Mouse (Mus musculus): ENCODE data around the gene Kcnh1.

The Kcnh1 gene

DNA sequence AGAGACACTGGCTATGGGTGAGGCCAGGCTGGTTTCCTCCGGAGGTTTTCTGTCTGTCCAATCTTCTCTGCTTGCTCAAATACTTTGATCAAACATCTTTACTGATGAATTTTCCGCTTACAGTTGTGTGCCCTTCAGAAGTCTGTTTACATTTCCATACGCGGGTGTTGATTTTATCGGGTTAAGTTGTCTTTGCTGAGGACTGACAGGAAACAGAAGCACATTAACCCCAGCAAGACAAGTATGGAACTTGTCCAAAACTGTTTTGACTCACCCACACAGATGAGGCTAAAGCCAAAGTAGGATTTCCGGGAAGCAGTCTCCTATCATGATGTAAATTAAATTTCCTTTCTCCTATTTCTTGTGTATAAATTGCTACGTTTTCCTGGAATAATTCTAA is 286.1 kb downstream of the Kcnh1 start:
- no peak for DNase-seq

DNA sequence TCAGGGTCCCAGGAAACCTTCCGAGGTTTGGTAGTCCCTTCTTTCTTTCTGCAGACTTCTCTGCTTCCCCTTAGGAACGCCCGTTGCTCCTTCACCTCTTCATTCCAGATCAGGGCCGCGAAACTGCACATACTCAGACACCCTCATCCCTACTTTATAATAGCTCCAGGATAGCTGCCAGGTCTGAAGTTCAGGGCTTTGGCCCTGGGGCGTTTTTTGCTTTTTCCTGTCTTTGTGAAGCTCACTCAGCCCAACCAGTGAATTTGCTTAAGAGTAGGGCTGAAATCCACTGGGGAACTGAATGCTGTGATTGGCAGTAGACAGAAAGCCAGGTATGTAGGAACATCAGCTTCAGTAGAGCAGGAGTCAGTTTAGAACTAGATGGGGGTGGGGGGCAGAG is 287.0 kb downstream of the Kcnh1 start:
- DNase-seq, result peak in 1 of 2 experiments; percentile 10

DNA sequence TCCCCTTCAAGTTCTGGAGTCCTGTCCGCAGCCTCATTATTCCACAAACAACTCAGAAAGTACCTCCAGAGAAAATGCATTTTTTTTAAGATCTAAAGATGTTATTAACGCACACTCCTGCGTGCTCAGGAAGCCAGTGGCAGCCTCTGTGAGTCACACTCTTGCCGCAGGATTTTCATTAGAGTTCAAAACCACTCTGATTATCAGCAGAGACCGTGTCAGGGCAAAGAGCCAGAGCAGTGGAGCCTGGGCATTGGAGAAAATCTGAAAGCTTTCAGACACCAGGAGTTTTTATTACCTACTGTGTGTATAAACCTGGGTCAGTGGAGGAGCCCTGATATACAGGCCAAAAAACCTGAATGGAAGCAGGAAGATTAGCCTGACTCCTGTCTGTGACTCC is 287.6 kb downstream of the Kcnh1 start:
- no peak for DNase-seq

DNA sequence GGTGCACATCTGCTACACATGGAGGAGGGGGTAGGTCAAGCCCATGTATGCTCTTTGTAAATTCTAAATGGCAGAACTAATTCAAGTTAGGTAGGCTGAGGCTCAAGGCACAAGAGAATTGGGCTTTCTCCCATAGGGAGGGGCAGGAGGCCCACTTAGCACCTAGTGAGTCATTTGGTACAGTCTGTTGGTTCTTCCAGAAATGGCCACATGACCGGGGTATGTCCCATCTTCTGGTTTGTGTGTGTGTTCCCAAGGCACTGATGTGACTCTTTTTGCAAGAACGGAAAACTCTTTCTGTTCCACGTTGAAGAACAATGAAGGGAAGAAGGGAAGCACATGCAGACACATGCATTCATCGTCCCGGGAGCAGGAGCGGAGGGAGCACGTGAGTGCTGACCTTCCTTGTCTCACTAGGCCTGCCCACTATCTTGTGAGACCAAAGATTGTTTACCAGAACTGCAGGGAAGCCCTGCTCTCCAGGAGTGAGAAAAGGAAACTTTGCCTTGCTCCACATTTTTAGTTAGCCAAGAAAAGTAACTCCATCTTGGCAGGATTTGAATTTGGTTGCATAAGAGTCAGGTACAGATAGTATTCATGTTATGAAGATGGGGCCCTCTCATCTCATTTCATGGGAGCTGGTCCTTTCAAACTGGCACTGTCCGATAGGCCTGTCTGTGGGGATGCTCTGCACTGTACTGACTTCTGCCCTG is 289.7 kb downstream of the Kcnh1 start:
- no peak for DNase-seq

DNA sequence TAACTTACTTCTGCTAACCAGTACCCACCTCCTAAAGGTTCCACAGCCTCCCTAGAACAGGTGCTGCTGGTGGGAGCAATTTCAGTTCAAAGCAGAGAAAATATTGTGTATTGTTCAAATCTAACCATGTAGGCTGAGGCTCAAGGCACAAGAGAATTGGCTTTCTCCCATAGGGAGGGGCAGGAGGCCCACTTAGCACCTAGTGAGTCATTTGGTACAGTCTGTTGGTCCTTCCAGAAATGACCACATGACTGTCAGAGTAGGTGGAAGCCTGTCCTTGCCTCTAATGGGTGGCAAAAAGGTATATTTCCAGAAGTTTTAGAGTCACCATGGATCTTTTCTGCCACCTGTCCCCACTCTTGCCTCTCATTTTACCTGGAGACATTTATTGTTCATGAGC is 290.9 kb downstream of the Kcnh1 start:
- DNase-seq, result no peak

DNA sequence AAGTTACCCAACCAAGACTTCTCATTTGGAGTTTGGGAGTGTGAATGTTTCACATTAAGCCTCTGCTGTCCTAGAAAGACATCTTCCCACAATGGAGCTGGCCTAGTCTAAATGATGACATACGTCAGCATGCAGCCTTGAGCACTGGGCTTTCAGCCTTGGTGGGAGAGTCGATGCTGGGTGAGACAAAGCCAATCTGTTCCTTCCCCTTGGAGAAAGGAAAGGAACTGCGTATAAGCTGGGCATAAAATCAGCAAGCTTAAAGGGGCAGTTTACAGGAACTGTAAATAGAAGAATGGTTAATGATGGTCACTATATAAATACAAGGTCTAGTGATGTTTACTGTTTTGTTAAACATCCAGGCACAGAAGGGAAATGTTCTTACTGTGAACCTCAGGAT is 294.5 kb downstream of the Kcnh1 start:
- no peak for DNase-seq

DNA sequence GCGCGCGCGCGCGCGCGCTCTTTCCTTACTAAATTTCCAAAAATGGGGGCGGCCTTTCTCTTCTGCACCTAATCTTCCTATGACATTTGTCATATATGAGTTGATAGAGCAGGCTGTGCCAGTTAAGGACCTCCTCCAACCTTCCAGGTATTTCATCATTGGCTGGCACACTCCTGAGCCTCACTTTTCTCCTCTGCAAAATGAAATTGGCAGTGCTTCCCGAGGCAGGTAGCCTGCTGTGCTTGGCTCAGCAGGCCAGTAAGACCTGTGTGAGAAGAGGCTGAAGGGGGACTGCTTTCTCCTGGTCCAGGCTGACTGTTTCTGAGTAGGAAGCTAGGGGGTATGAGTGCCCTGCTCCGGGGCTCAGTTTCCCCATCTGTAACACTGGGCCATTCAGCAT is 297.0 kb downstream of the Kcnh1 start:
- DNase-seq, result no peak

DNA sequence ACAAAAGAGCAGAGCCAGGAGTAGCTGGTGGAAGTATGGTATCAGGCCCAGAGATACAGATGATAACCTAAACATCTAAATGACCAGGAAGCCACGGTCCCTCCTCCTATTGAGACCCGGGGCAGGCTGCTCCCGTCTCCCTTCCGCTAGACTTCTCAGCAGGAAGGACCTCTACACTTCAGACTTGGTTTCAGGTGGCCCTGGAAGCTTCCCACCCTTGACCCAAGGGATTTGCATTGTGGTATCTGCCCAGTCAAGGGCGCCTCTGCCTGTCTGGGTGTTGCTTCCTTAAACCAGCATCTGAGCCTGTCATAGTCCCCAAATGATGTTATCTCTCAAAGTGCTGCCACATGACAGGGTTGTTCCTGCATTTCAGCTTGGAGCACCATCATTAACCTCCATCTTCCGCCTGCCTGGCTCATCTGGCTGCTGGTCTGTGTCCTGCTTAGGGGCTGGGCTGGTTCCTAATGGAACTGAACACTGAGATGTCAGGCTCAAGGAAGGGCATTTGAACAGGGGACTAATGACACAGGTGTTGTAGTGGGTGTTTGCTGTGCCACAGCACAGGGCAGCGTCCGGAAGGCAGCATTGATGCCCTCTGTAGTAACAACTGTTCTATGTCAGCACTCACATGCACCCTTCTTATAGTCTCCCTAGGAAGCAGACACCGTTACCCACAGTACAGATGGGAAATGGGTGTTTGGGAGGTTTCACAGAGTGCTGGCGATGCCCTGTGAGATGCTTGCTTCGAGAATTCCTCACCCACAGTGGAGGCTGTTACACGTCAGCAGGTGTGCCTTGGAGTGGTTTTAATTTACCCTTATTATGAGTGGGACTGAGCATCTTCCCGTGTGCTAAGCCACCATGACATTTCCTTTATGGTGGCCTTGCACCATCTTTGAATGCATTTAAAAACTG is 299.6 kb downstream of the Kcnh1 start:
- DNase-seq, result no peak

DNA sequence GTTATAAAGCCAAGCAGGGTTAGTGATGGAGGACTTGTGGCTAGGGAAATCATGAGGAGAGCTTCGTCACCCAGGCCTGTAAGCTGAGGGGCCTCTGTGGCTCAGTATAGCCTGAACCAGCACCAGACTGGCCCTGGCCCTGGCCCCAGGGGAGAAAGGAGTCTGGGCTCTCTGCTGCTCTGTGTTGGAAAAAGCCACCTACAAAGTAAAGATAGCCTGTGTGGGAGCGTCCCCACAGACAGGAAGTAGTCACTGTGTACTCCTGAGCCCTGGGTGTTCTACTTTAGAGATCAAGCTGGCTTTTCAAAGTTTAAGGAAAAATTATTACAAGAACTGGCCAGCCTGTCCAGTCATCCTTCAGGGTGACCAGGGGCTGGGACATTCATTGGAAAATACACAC is 306.9 kb downstream of the Kcnh1 start:
- no peak for DNase-seq

DNA sequence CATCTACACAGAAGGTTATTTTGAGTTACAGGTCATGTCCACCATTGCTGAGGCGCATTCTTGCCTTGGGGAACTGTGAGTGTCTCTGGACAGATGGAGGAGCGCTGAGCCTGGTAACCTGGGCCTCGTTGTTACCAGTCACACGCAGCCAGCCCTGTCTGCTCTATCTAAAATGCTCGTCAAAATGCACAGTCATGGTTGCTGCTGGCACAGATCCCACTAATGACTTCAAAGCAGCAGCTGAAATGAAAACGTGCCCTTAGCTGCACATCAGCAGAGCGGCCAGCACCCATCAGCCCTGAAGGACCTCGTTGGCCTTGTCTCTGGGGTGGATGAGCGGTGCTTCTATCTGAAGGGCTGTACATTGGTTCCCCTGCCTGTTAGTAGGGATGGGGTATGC is 311.4 kb downstream of the Kcnh1 start:
- DNase-seq, result peak in 1 of 2 experiments; percentile 18

DNA sequence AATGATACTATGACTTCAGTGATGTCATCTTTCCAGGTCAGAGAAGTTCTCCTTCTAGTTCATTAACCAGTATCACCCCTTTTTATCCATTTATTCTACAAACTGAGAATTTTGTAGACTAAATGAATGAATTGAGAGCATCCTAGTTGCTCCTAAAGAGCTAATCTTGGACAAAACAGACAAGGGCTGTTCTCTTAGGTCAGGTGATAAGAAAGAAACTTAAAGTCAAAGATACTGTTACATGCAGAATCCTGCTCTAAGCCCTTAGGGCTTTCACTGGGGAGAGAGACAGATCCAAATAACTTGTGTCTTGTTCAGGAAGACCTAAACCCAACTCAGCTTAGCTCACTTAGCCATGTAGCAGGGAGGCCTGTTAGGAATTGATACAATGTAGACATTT is 312.3 kb downstream of the Kcnh1 start:
- no peak for DNase-seq

DNA sequence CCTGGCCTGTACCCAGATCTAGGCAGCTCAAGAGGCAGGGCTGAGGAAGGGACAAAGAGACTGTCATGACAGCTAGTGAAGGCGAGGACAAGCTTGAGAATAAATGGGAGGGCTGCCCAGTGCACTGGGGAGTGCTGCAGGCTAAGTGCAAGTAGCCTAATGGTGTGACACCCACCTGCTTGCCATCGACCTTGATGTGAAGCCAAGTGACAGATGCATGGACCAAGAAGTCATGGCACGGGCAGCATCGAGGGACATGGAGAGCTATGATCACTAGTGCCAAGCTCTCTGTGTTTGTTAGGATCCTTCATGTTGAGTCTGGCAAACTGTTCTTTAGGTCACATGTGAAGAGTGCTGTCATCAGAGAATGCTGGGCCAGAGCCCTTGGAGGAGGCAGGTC is 313.1 kb downstream of the Kcnh1 start:
- no peak for DNase-seq

DNA sequence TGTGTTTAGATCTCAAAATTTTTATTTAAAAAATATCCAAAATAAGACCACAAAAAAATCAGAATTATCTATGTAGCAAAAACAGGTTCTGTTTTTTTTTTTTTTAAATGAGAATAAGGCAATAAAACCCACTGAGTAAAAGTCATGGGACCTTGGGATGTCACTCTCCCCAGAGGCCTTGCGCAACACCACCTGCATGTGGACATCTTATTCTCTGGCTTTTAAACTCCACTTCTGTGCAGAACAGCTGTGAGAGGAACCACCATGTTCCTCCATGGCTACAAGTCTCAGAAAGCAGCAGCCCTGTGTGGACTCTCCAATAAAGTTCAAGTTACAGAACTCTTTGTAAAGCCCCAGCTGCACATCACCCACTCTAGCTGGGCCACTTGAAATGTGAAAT is 322.2 kb downstream of the Kcnh1 start:
- no peak for DNase-seq

DNA sequence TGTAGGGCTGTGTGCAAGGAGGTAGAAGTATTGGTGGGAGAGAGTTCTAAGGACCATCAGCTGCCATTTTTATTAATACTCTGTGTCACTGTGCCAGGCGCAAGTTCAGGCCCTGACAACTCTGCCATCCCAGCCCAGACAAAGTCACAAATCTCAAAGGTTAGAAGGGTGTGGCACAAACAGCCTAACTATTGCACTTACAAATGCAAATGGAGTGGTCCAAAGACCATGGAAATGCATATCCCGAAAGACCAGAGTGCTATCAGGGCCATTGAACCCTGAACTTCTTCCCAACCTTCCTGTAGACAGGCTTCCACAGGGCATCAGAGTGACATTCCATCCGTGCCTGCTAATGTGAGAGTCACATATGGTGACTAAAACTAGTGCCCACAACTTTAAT is 324.8 kb downstream of the Kcnh1 start:
- DNase-seq, result no peak

DNA sequence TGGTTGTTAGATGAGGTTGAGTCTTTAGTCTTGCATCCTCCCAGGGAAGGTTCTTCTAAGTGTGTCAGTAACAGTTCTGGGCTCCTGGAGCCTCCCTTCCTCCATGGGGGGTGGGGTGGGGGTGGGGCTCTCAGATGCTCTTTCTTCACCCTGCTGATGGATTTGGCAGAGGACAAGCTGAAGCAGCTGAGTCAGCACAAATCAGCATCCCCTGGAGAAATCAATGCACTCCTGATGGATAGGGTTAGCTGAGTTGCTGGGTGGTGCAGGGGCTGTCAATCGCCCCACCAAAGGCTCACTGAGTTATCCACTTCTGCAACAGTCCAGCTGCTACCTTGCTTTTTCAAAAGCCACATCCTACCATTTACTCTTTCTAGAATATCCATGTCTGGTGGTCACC is 329.1 kb downstream of the Kcnh1 start:
- no peak for DNase-seq

DNA sequence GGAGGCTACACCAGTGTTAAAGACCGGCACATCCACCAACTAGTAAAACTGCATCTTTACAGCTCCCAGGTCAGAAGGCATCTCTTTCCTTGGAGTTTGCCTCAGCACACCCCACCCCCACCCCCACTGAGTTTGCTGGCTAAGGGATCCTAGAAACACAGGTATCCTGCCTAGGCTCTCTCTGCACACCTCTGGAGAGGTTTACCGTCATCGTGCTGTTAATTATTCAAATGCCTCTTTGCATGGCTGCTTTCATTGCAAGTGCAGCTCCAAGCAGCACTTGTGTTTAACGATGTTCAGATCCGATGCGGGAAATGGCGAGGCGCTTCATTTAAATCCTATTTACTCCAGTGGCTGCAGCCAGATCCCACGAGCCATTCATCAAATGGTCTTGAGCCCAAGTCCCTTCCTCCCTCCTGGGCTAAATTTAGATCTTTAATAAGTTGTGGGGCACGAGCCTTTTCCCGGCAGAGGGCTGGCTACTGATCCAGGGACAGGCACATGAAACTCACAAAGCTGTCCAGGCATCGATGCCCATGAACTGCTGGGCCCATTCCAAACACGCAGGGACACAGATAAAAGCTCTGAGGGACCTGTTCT is 330.4 kb downstream of the Kcnh1 start:
- peak; percentile 17 to 46 for DNase-seq

DNA sequence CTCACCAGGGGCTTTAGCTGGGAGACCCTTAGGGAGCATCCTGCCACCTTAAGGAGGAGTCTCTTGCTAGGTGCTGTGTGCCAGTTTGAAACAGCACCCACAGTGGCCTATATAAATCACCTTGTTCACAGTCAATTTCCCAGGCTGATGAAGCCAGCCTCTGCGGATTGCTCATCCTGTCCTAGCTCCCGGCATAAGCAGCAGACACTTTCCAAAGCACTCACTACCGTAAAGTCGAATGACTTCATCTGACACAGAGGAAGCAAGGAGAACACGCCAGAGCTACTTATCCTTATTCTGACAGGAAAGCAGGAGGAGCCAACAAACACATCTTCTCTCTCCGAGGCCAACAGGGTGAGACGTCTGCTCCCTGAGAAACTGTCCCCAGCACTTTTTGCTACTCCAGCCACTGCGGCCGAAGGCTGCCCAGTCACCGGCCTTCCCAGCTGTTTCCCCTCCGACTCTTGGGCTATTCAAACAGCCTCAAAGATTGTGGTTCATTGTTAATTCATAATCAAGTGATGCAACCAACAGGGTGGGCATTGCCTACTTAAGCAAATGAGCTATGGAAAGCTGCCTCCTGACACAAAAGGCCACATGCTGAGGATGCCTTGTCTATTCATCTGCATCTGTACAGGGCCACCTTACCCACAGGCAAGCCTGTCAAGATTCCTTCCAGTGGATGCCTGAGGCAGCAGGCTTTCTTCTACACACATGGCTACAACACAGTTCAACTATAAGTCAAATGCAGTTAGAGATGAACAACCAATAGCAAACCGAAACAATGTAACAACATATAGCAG is 332.0 kb downstream of the Kcnh1 start:
- peak in 1 of 2 experiments; percentile 36 for DNase-seq

DNA sequence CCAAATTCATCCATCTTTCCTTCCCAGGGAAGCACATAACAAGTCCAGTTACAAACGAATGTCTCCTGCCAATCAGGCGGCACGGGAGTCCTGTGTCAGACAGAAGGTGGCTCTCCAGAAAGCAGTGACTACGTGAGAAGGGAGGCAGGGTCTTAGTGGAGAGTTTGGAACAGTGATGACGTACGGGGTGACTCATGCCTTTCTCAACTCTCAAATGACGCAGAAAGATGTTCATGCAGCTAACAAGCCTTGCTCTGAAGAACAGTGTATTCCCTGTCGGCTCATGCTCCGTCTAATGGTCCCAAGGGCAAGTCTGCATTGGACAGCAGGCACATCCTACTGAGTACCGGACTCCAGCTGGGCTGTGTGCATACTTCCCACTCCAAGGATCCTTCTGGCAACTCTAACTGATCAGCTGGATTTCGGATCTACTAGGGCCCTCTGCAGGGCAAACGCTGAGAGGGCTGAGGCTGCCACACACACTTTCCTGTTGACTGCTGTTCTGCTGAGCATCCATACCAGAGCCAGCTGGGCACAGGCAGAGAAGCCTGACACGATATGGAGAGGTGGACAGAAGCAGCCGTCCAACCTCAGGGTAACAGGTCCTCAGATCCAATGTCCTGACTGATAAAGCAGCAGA is 335.3 kb downstream of the Kcnh1 start:
- peak in 1 of 2 experiments; percentile 24 for DNase-seq

DNA sequence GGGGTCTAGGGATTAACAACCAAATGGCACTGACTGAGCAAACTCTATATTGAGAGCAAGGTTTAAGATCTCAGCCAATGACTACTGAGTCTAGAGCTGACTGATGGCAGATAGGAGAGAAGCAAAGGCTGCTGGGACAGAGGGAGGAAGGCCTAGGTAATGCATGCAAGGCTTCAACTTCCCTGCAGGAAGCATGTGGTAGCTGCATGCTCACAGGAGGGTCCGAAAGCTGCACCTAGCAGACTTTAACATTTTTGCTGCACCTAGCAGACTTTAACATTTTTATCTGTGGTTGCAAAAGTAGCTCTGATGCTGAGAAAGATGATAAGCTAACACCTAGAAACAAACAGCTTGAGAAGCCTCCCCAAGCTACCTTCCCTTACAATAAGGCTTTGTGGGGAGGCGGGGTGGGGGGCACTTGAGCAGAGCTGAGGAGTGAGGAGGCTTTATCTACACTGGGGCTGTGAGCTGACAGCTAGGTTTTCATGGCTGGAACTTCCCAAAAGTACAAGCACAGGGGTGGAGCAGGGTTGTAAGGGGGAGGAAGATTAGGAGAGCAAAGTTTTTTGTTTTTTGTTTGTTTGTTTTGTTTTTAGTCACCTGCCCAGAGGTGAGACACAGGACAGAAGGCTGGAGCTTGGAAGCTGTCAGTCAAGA is 341.0 kb downstream of the Kcnh1 start:
- no peak for DNase-seq

DNA sequence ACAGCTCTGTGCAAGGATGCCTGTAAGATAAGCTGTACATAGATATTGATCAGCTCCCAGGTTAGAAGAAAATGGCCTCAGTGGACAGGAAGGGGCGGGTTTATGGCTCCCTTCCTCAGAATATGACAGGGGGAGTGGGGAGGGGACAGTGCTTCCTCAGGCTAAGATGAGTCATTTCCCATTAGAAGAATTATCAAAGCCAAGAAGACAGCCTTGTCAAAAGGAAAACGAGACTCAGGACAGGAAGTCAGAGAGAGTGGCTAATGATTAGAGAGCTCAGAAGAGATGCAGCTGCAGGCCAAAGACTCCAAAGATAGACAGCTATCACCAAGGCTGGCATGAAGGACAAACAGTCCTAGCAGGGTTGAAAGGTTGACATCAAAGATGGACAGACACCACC is 341.6 kb downstream of the Kcnh1 start:
- DNase-seq, result no peak

DNA sequence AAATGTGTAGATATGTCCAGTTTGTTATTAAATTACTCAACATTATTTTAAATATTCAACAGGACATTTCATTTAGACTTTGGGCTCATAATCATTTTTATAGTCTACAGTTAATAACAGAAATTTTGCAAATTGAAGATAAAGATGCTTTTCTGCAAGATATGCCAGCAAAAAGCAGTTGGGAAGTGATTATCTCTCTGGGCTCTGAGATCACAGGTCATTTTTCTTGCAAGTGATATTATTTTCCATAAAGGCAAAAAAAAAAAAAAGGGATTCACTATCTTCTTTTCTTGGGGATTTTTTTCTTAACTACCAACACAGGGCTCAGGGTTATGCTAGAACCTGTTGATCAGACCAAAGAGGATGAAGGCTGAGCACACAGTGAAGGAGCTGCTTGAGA is 342.4 kb downstream of the Kcnh1 start:
- no peak for DNase-seq

DNA sequence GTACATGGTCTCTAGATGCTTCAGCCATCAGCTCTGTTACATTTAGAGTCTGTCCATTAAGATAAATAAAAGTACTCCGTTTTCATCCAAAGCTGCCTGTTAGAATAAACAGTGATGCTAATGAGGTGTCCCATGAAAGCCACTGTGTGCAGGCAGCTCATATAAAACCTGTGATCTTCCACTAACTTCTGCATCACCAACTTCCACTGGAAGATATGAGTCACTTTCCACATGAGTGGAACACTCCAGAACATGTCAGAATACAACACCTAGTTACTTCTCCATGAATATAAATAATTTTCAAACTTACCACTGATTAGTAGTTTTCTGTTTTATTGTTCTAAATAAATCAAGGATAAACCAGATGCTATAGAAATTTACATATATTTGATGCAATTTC is 345.9 kb downstream of the Kcnh1 start:
- DNase-seq, result no peak
